Mouse (Mus musculus) midbrain, embryonic 15.5 days (tissue): ENCODE results near the gene Hnf4a. TPM values are rescaled to one million over a fixed set of nuclear protein-coding genes. Genes with fewer than 3 reads are reported as not detected.

Experiments used
- ATAC-seq: fragments of 200-750 bp; cut with Nextera tagmentation; replicated peaks from 2 replicates; pipeline ENCODE4 v1.8.0; 2017; ENCODE audit warnings: moderate TSS enrichment
- H3K27ac ChIP-seq: fragments of 300-500 bp; sonication (generic); 2 replicates; pipeline ENCODE4 v1.5.1; 2015; ENCODE audit warnings: mild to moderate bottlenecking, inconsistent platforms
- H3K27me3 ChIP-seq: fragments of 300-500 bp; sonication (generic); replicated peaks from 2 replicates; pipeline ENCODE4 v1.6.1; 2015; ENCODE audit warnings: inconsistent platforms
- H3K36me3 ChIP-seq: fragments of 300-500 bp; sonication (generic); replicated peaks from 2 replicates; pipeline ENCODE4 v1.6.1; 2015; ENCODE audit warnings: inconsistent platforms
- H3K4me1 ChIP-seq: fragments of 300-500 bp; sonication (generic); 2 replicates; pipeline ENCODE4 v1.6.1; 2015; ENCODE audit warnings: inconsistent platforms
- H3K4me2 ChIP-seq: fragments of 300-500 bp; sonication (generic); 2 replicates; pipeline ENCODE4 v1.6.1; 2015; ENCODE audit warnings: inconsistent platforms, mild to moderate bottlenecking, moderate library complexity
- H3K4me3 ChIP-seq: fragments of 300-500 bp; sonication (generic); 2 replicates; pipeline ENCODE4 v1.5.1; 2015; ENCODE audit warnings: mild to moderate bottlenecking, inconsistent platforms
- H3K9ac ChIP-seq: fragments of 300-500 bp; sonication (generic); 2 replicates; pipeline ENCODE4 v1.6.1; 2015; ENCODE audit warnings: mild to moderate bottlenecking, inconsistent platforms
- H3K9me3 ChIP-seq: fragments of 300-500 bp; sonication (generic); 2 replicates; pipeline ENCODE4 v1.6.1; 2016; ENCODE audit warnings: inconsistent platforms
- WGBS: fragments of 180-500 bp; shearing (Covaris S2); methylation state at CpG from one replicate; pipeline ENCODE4 v1.1.7; 2015; ENCODE audit warnings: mixed read lengths; 5-methylcytosine and 5-hydroxymethylcytosine counted together
- polyA plus RNA-seq: library from polyadenylated mRNA; unstranded; fragments of >200 nt; fragmentation: Nextera tagmentation; extraction: Ambion mirVana; gene quantifications from 2 replicates; pipeline ENCODE4 v1.2.1, GENCODE M21; 2015

Hnf4a gene
- polyA plus RNA-seq, 1 experiment from 2014 or later: not detected

- ATAC-seq: no peak
- no peak overlapping the region for H3K4me3 ChIP-seq
- no peak overlapping the region for H3K27ac ChIP-seq
- no peaks in the 10 kb centered on the region for H3K9me3 ChIP-seq
- no peak overlapping the region for H3K9ac ChIP-seq
- H3K4me2 ChIP-seq: no peak overlapping the region
- peaks cover 21% of the 10 kb centered on the region for H3K36me3 ChIP-seq
- no peaks in the 10 kb centered on the region for H3K27me3 ChIP-seq
- H3K4me1 ChIP-seq: peaks cover 10% of the 10 kb centered on the region
- WGBS: 92% methylated on average over 6 of the region's 6 CpGs
Observed at GRCm38 (mm10) chr2:163468866-163469265, 37.7 kb upstream of the Hnf4a start.

- ATAC-seq: no peak
- H3K4me3 ChIP-seq: no peak overlapping the region
- H3K27me3 ChIP-seq: no peaks in the 10 kb centered on the region
Observed at GRCm38 (mm10) chr2:163469711-163470110, 36.9 kb upstream of the Hnf4a start.

GRCm38 (mm10) chr2:163471136-163471535 is 35.5 kb upstream of the Hnf4a start:
- H3K9ac ChIP-seq: no peak overlapping the region
- no peaks in the 10 kb centered on the region for H3K9me3 ChIP-seq
- no peak overlapping the region for H3K27ac ChIP-seq
- no peak for ATAC-seq
- peaks cover 10% of the 10 kb centered on the region for H3K4me1 ChIP-seq
- WGBS: 78% methylated on average over 3 of the region's 3 CpGs
- peaks cover 21% of the 10 kb centered on the region for H3K36me3 ChIP-seq
- no peaks in the 10 kb centered on the region for H3K27me3 ChIP-seq
- peak overlapping the region; percentile 65 for H3K4me2 ChIP-seq
- peak overlapping the region; percentile 66; the same call in 1 of the 2 replicates for H3K4me3 ChIP-seq

More at GRCm38 (mm10) chr2:163469711-163470110, 36.9 kb upstream of the Hnf4a start:
- Histone ChIP-seq H3K36me3 (peaks cover 21% of the 10 kb centered on the region), H3K9ac (no peak overlapping the region), H3K9me3 (no peaks in the 10 kb centered on the region), H3K27ac (no peak overlapping the region), H3K4me2 (no peak overlapping the region), H3K4me1 (peaks cover 10% of the 10 kb centered on the region)
- 96% methylated on average over 15 of the region's 15 CpGs for WGBS

- no peaks in the 10 kb centered on the region for H3K9me3 ChIP-seq
- peak overlapping the region; percentile 83 for H3K9ac ChIP-seq
- peak overlapping the region; percentile 66 for H3K4me3 ChIP-seq
- H3K27ac ChIP-seq: peak overlapping the region; percentile 72
- WGBS: 6% methylated on average over 36 of the region's 36 CpGs
- H3K4me1 ChIP-seq: peaks cover 10% of the 10 kb centered on the region
- H3K36me3 ChIP-seq: peaks cover 21% of the 10 kb centered on the region
- H3K27me3 ChIP-seq: no peaks in the 10 kb centered on the region
- H3K4me2 ChIP-seq: peak overlapping the region; percentile 65
- ATAC-seq: no peak; the same call in none of the 2 replicates
Observed at GRCm38 (mm10) chr2:163471710-163472465, 34.7 kb upstream of the Hnf4a start.

GRCm38 (mm10) chr2:163472466-163472851 is 34.1 kb upstream of the Hnf4a start, which contains the start of gene Fitm2:
Gene Fitm2 (minus strand): TSS chr2:163472629.
- Histone ChIP-seq H3K36me3 (peaks cover 21% of the 10 kb centered on the region), H3K4me2 (peak within 1 kb of the TSS; percentile 65), H3K4me3 (peak within 1 kb of the TSS; percentile 66), H3K4me1 (peaks cover 10% of the 10 kb centered on the region), H3K9ac (peak within 1 kb of the TSS; percentile 83), H3K27me3 (no peaks in the 10 kb centered on the region), H3K27ac (peak within 1 kb of the TSS; percentile 72), H3K9me3 (no peaks in the 10 kb centered on the region)
- WGBS: under 1% methylated on average over 30 of the region's 30 CpGs
- ATAC-seq: peak; percentile 96

GRCm38 (mm10) chr2:163480191-163480825 is 26.3 kb upstream of the Hnf4a start:
- ATAC-seq: no peak
- Histone ChIP-seq H3K27ac (no peak overlapping the region), H3K9me3 (no peaks in the 10 kb centered on the region), H3K9ac (no peak overlapping the region), H3K27me3 (peaks cover 14% of the 10 kb centered on the region), H3K36me3 (no peaks in the 10 kb centered on the region), H3K4me1 (peaks cover 8% of the 10 kb centered on the region), H3K4me3 (no peak overlapping the region), H3K4me2 (no peak overlapping the region)
- WGBS: 47% methylated on average over 18 of the region's 18 CpGs

GRCm38 (mm10) chr2:163481539-163482029 is 25.0 kb upstream of the Hnf4a start:
- H3K9ac ChIP-seq: peak overlapping the region; percentile 22; the same call in 1 of the 2 replicates
- H3K4me3 ChIP-seq: peak overlapping the region; percentile 29
- H3K36me3 ChIP-seq: no peaks in the 10 kb centered on the region
- ATAC-seq: 0 out of 2 replicates have a peak, but pooled peaks have one; percentile 54
- peaks cover 8% of the 10 kb centered on the region for H3K4me1 ChIP-seq
- peak overlapping the region; percentile 57 for H3K4me2 ChIP-seq
- H3K27ac ChIP-seq: no peak overlapping the region
- WGBS: 3% methylated on average over 21 of the region's 21 CpGs
- peaks cover 14% of the 10 kb centered on the region for H3K27me3 ChIP-seq
- H3K9me3 ChIP-seq: no peaks in the 10 kb centered on the region

- Histone ChIP-seq H3K36me3 (no peaks in the 10 kb centered on the region), H3K27me3 (no peaks in the 10 kb centered on the region), H3K27ac (no peak overlapping the region), H3K4me3 (no peak overlapping the region), H3K4me1 (no peaks in the 10 kb centered on the region), H3K9ac (no peak overlapping the region), H3K9me3 (no peaks in the 10 kb centered on the region), H3K4me2 (no peak overlapping the region)
- no peak for ATAC-seq
- 95% methylated on average over 3 of the region's 3 CpGs for WGBS
Observed at GRCm38 (mm10) chr2:163487360-163487759, 19.2 kb upstream of the Hnf4a start.

GRCm38 (mm10) chr2:163489725-163490291 is 16.8 kb upstream of the Hnf4a start:
- H3K27ac ChIP-seq: no peak overlapping the region
- no peaks in the 10 kb centered on the region for H3K9me3 ChIP-seq
- H3K4me3 ChIP-seq: no peak overlapping the region
- H3K4me1 ChIP-seq: no peaks in the 10 kb centered on the region
- 49% methylated on average over 5 of the region's 5 CpGs for WGBS
- H3K36me3 ChIP-seq: no peaks in the 10 kb centered on the region
- no peak overlapping the region for H3K4me2 ChIP-seq
- no peak for ATAC-seq
- H3K9ac ChIP-seq: no peak overlapping the region
- no peaks in the 10 kb centered on the region for H3K27me3 ChIP-seq

- WGBS: 92% methylated on average over 17 of the region's 17 CpGs
- H3K9ac ChIP-seq: no peak overlapping the region
- H3K4me3 ChIP-seq: no peak overlapping the region
- H3K27me3 ChIP-seq: no peaks in the 10 kb centered on the region
- H3K4me2 ChIP-seq: no peak overlapping the region
- H3K4me1 ChIP-seq: no peaks in the 10 kb centered on the region
- H3K36me3 ChIP-seq: no peaks in the 10 kb centered on the region
- ATAC-seq: no peak
- H3K9me3 ChIP-seq: no peaks in the 10 kb centered on the region
- no peak overlapping the region for H3K27ac ChIP-seq
Observed at GRCm38 (mm10) chr2:163490656-163491055, 16.0 kb upstream of the Hnf4a start.

GRCm38 (mm10) chr2:163491351-163491750 is 15.3 kb upstream of the Hnf4a start:
- ATAC-seq: no peak
- Histone ChIP-seq H3K9me3 (no peaks in the 10 kb centered on the region), H3K36me3 (no peaks in the 10 kb centered on the region), H3K27ac (no peak overlapping the region), H3K9ac (no peak overlapping the region), H3K4me3 (no peak overlapping the region), H3K27me3 (no peaks in the 10 kb centered on the region), H3K4me2 (no peak overlapping the region), H3K4me1 (no peaks in the 10 kb centered on the region)
- WGBS: 64% methylated on average over 7 of the region's 7 CpGs

GRCm38 (mm10) chr2:163492018-163492417 is 14.6 kb upstream of the Hnf4a start, which contains the start of gene R3hdml:
Gene R3hdml (plus strand): TSS chr2:163492318.
- H3K27me3 ChIP-seq: no peaks in the 10 kb centered on the region

More at GRCm38 (mm10) chr2:163492018-163492417, 14.6 kb upstream of the Hnf4a start, which contains the start of gene R3hdml:
- WGBS: 87% methylated on average over 5 of the region's 5 CpGs
- H3K9me3 ChIP-seq: no peaks in the 10 kb centered on the region
- H3K36me3 ChIP-seq: no peaks in the 10 kb centered on the region
- no peak within 1 kb of the TSS for H3K4me3 ChIP-seq
- no peak within 1 kb of the TSS for H3K4me2 ChIP-seq
- H3K27ac ChIP-seq: no peak within 1 kb of the TSS
- no peak within 1 kb of the TSS for H3K9ac ChIP-seq
- no peak for ATAC-seq
- H3K4me1 ChIP-seq: no peaks in the 10 kb centered on the region
